8 mouse cellular contexts compared by ENCODE assay signal in the genomic region with DNA sequence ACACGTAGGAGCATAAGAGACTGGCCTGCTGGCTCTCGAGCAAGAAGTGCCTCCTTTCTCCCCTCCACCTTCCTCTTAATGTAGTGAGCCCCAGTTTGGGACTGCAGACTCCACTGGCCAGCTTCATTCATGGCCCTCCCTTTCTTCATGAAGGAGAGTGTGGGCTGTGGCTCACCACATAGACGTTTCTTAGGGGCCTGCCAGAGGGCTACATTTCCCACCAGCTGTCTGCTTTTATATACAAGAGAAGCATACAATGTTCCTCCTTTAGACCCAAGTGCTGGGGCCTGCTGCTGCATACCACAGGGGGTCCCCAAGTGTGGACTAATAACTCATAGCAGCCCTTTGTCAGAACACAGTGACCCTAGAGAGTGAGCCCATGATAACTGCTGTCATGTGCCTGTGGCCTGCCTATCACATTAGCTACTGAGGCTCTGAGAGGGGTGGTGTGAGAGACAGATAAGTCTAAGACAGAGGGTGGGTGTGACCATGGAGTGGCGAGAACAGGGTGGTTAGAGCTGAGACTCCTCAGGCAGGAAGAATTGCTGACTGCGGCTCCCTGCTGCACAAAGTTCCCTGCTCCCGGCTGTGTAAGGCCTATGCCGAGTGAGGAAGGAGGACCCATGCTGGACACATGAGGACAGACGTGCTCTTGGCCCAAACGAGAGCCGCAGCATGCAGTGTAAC.
DNase-seq lines count a peak whose midpoint lies in the region; ATAC-seq lines count a peak whose summit lies in the region.
"Had no signal": no experiment of that assay in that cellular context is flagged by ENCODE, and none has a peak within 500 bp of the region (broad histone marks: within the 10 kb centered on the region; RNA-seq: fewer than 3 reads in every experiment).

No protein-coding gene starts in this region.

- ATAC-seq in neural tube, embryonic 12.5 days (ENCODE audit: low FRiP score, low read depth): peak; percentile 46; the same call in 1 of the 2 replicates
- peak; percentile 99 for ATAC-seq in liver, embryonic 12.5 days
- no peak for ATAC-seq in inflammation-experienced regulatory T-cells, adult 6 months
- ATAC-seq: forebrain, postnatal 0 days had no signal

- H3K4me3 ChIP-seq in neural tube, embryonic 12.5 days: no peak overlapping the region
- no peak overlapping the region for H3K4me3 ChIP-seq in heart, embryonic 10.5 days
- peak overlapping the region; percentile 27 for H3K4me3 ChIP-seq in liver, embryonic 12.5 days

- peaks cover 75% of the 10 kb centered on the region for H3K36me3 ChIP-seq in neural tube, embryonic 12.5 days
- peaks cover 50% of the 10 kb centered on the region for H3K36me3 ChIP-seq in heart, embryonic 10.5 days
- H3K36me3 ChIP-seq in liver, embryonic 12.5 days: peaks cover 84% of the 10 kb centered on the region

- WGBS in neural tube, embryonic 12.5 days: 68% methylated on average over 10 of the region's 10 CpGs
- 59% methylated on average over 10 of the region's 10 CpGs for WGBS in heart, embryonic 10.5 days
- 36% methylated on average over 10 of the region's 10 CpGs for WGBS in liver, embryonic 12.5 days (ENCODE audit: insufficient replicate concordance)

- H3K4me1 ChIP-seq in neural tube, embryonic 12.5 days: peaks cover 9% of the 10 kb centered on the region
- H3K4me1 ChIP-seq in heart, embryonic 10.5 days: peaks cover 54% of the 10 kb centered on the region
- peaks cover 88% of the 10 kb centered on the region for H3K4me1 ChIP-seq in liver, embryonic 12.5 days

- H3K9me3 ChIP-seq in neural tube, embryonic 12.5 days: no peaks in the 10 kb centered on the region
- H3K9me3 ChIP-seq in heart, embryonic 10.5 days: no peaks in the 10 kb centered on the region
- H3K9me3 ChIP-seq in liver, embryonic 12.5 days (replicated peaks): no peaks in the 10 kb centered on the region

- no peak for DNase-seq in neural tube, embryonic 10.5 days (ENCODE audit: extremely low spot score, low spot score)
- peak; percentile 92 for DNase-seq in heart, embryonic 10.5 days (ENCODE audit: low spot score)
- no peak for DNase-seq in cerebellum, postnatal 36 days
- DNase-seq in urinary bladder, postnatal 10 days (ENCODE audit: low spot score): no peak
- DNase-seq: forebrain, postnatal 0 days had no signal

- H3K27ac ChIP-seq in neural tube, embryonic 12.5 days: no peak overlapping the region
- peak overlapping the region; percentile 71 for H3K27ac ChIP-seq in heart, embryonic 10.5 days
- peak overlapping the region; percentile 91 for H3K27ac ChIP-seq in liver, embryonic 12.5 days

- H3K9ac ChIP-seq in neural tube, embryonic 12.5 days: no peak overlapping the region
- H3K9ac ChIP-seq in liver, embryonic 12.5 days: peak overlapping the region; percentile 66
- H3K9ac ChIP-seq: forebrain, postnatal 0 days had no signal

- no peaks in the 10 kb centered on the region for H3K27me3 ChIP-seq in neural tube, embryonic 12.5 days (replicated peaks)
- no peaks in the 10 kb centered on the region for H3K27me3 ChIP-seq in heart, embryonic 10.5 days (ENCODE audit: insufficient read depth, poor library complexity, severe bottlenecking)
- no peaks in the 10 kb centered on the region for H3K27me3 ChIP-seq in liver, embryonic 12.5 days (replicated peaks)

- no peak overlapping the region for H3K4me2 ChIP-seq in neural tube, embryonic 12.5 days (replicated peaks)
- H3K4me2 ChIP-seq in liver, embryonic 12.5 days: peak overlapping the region; percentile 67
